Mouse (Mus musculus) urinary bladder, postnatal 0 days (tissue): Measurements from ENCODE around the gene Aarsd1. TPM values are rescaled to one million over a fixed set of nuclear protein-coding genes. Genes with fewer than 3 reads are reported as not detected.

Source experiments
- microRNA-seq: library from miRNA; unstranded; fragments of <30 nt; microRNA quantifications from one replicate; pipeline ENCODE4, GENCODE M21; 2016
- polyA plus RNA-seq: library from polyadenylated mRNA; unstranded; fragments of >200 nt; fragmentation: Nextera tagmentation; extraction: Ambion mirVana; gene quantifications from 2 replicates; pipeline ENCODE4 v1.2.1, GENCODE M21; 2015

Aarsd1 gene
- polyA plus RNA-seq: 22.9 and 26.4 TPM in 2 replicates

DNA sequence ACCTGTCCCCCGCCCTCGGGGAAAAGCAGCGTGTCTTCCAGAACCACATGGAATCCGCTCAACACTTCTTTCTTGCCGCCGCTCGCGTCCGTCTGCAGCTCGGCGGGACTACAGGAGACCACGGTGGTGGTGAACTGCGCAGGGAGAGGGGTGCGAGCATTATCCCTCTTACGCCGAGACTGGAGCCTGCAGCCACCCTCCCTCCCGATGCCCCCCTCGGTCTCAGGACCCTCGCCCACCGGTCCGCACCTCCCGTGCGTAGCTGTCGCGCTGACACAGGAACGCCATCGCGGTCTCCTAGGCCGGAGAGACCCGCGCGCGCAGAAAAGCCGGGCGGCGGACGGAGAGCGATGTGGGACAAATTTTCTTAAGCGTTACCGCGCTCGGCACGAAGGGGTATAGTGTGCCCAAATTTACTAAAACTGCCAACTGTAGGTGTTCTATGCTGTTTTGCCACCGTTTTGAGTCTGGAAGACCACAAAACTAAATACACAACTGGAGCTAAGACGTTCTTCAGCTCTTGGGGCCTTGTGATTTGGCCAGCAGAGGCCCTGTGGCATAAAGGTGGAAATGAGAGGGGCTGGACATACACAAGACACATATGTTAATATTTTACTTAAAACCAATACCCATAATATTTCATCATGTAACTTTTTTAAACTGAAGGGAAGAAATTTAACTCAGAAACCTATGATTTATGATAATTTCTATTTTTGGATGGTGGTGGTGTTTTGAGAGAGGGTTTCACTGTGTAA lies at the start of gene Aarsd1:
Gene Aarsd1, minus strand, starts transcription at position 515 of the 755 bp plus-strand sequence.

DNA sequence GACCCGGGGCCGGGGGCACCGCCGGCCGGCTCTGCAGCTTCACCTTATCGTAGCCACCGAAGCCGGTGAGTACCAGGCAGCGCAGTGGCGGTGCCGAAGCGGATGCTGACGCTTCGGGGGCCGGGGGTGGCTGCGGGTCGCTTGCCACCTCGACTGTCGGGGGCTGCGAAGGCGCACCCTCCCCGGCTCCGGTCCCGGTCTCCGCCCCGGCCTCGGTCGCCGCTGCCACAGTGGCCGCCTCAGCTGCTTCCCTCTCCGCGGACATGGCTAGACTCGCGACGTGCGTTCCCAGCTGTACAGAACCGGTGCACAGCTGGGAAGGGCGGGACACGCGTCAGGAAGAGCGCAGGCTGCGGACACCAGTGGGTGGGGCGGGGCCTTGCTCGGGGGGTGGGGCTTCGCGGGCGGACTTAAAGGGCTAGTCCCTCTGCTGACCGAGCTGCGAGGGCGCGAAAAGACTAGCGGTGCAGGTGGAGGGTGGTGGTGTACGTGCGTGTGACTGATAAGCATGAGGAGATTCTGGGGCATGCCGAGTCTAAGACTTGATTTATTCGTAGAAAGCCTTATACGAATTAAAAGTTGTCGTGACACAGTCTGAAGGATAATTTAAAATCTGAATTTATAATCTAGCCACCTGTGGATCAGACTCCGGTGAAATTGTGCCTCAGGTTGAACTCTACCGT lies 48.6 kb upstream of the Aarsd1 start, which contains the start of gene Vat1:
Gene Vat1, minus strand, starts transcription at position 362 of the 683 bp plus-strand sequence.

DNA sequence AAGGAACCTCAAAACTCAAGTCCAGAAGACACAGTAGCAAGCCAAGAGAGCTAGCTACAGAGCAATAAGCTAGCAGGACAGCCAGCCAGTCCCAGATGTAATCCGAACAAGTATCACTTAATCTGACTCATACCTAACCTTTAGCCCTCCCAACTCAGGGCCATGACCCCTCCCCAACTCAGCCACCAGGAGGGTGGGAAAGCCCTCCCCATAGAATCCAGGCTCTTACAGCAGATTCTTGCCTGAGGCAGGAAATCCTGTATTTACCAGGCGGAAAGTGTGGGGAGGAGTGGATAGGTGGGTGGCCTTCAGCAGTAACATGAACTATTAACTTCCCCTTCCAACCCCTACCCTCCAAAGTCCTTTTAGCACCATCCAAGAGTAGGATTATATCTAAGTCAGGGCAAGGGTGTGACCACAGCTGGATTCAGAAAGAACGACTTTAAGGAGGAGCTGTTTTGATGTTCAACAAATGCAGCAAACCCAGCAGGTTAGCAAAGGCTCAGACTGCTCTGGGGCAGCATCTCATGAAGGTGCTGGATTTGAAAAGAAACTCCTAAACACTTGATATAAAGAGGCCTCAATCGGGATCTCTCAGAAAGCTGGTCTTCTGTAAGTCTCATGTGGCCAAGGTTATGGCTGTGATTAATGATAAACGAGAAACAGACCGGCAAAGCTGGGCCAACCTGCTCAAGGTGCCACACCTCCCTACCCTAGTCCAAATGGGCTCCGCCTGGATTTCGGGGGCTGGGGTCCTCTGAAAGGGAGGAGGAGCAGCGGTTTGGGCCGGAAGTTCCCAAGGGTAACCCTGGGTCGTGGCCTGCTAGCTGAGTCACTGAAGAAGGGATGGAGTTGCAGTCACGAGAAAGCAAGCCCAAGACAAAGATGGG lies 47.0 kb upstream of the Aarsd1 start, which contains the start of gene Rnd2:
Gene Rnd2, plus strand, starts transcription at position 789 of the 890 bp plus-strand sequence.

DNA sequence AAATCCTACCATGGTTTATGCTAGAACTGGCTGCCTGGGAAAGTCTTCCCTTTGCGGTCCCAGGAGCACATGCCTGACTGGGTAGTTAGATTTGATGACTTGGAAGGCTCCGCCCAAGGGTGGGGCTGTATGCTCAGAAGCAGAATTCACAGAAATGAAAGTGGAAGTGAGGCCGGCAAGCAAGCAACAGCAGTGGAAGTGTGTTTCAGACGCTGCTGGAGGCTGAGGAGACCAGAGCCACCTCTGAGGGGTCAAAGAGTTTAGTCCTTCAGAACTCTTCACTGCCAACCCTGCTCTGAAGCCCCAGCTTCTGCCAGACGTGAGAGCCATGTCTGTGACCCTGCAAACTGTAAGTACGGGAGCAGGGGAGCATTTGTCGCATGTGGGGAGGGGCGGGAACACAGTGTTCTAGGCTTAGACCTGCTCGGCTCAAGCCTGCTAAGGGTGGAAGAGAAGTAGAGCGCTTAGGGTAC lies 30.9 kb upstream of the Aarsd1 start, which contains the start of gene Ifi35:
Gene Ifi35, plus strand, starts transcription at position 134 of the 473 bp plus-strand sequence.

DNA sequence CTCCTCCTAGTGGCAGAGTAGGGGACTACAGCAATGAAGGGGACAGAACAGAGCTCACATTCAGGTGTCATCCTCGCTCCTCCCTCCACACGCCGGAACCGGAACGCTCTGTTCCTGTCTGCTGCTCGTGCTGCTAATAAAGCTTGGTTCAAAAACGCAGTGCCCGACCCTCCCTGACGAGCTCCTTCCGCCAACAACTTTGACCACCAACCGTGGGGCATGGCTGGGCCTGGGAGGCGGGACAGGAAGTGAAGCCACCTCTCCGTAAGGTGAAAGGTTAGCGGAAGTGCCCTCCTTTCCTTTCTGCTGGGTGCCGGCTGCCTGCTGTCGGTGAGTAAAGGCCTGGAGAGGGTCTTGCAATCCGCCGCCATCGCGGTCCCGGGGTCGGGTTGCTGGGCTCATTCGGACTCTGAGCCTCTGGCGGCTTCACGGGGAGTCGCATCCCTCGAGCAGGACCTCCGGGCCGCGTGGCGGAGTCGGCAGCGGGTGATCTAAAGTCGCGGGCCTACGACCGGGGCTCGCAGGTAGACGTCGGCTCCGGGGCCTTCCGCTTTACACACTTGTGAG lies 24.8 kb upstream of the Aarsd1 start, which contains the start of gene Rpl27:
Gene Rpl27, plus strand, starts transcription at position 172 of the 567 bp plus-strand sequence.

DNA sequence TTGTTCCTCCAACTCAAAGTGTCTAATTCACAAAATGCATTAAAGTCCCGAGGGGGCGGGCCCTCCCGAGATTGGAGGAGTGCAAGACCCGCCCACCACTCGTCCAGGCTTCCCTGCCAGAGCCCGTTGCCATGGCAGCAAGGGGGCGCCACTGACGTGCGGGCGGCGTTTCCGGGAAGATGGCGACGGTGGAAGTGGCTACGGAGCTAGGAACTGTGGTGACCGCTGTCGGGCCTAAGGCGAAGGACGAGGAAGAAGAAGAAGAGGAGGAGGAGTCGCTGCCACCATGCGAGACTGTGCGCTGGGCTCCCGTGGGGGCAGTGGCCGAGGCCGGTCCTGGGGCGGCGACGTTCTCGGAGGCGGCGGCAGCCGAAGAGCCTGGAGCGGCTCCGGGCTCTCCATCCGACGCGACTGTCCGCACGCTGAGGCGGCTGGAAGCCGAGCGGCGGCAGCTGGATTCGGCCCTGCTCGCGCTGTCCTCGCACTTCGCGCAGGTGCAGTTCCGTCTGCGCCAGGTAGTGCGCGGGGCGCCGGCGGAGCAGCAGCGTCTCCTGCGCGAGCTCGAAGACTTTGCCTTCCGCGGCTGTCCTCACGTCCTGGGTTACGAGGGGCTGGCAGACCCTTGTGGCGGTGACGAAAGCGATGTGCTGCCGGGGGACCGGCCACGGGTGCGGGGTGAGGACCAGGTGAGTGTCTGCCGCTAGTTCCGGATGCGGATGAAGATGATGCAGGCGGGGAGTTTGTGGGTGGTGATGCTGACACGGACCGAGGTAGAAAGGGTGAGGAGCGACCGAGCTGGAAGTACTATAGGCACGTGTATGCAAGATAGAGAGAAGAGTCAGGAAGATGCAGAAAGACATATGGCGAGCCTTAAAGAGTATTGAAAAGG lies 7.8 kb upstream of the Aarsd1 start, which contains the start of the genes Rundc1 and Ptges3l:
Gene Rundc1, plus strand, starts transcription at position 161 of the 889 bp plus-strand sequence.
Gene Ptges3l, minus strand, starts transcription at position 409 of the 889 bp plus-strand sequence.

DNA sequence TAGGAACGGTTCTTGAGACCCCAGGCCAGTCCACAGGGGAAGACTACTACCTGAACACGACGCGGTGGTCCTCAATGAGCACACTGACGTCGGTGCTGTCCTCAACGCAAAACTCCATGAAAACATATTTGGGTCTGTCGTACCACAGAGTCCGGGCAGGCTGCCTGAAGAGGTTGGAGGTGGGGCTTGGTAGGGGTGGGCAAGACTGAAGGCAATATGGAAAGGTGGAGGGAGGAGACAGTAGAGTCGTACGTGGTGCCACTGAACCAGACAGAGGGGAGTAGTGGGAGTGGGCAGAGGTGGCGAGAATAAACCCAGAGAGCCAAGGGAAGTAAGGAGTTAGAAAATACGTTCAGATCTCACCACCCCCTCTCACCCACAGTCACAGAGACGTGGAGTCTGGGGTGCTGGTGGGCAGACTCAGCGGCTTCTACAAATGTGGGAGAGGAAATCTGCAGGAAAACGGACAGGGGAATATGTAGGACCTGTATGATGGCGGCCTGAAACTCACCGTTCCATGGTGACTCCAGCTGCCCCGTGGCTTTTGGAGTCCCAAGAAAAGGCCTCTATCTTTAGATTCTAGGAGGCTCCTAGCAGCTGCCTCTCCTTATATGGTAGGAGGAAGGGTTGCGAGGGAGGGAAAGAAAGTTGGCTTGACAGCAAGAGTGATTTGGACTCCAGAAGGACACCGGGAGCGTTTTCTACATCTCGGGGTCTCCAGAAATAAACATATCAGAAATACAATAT lies 6.9 kb upstream of the Aarsd1 start, which contains the start of gene Gm27029:
Gene Gm27029, minus strand, starts transcription at position 692 of the 747 bp plus-strand sequence.

DNA sequence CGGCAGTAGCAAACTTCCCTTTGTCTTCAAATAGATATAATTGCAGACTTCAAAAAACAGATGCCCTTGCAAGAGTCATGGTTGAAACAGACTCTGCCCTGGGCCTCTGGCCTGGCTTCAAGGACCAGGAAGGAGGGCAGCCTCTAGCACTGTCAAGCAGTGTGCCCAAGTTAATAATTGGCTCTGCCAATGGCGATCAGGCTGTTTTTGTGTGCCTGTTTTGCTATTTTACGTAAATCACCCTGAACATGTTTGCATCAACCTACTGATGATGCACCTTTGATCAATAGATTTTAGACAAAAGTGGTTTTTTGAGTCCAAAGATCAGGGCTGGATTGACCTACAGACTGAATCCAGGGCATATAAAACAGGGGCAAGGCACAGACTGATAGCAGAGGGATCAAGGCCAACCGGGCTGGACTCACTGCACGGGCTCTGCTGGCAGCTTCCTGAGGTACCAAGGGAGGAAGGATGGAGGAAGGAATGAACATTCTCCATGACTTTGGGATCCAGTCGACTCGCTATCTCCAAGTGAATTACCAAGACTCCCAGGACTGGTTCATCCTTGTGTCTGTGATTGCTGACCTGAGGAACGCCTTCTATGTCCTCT lies 50.0 kb downstream of the Aarsd1 start, which contains the start of gene G6pc:
Gene G6pc, plus strand, starts transcription at position 236 of the 610 bp plus-strand sequence.

Small RNA genes within 50 kb of the gene (microRNA-seq; reads per million reads assigned to microRNA genes)
- gene Mir6929: not detected

Other genes with a start within 250 kb of the Aarsd1 start
- gene Cntnap1, start 247.1 kb downstream of the Aarsd1 start, polyA plus RNA-seq: 1.3 TPM in 2 replicates
- gene Plekhh3, start 246.3 kb downstream of the Aarsd1 start, polyA plus RNA-seq: 14.0 and 14.4 TPM in 2 replicates
- gene Ccr10, start 242.2 kb downstream of the Aarsd1 start, polyA plus RNA-seq: 0.14 and 0.24 TPM in 2 replicates
- 10.8 and 11.8 TPM in 2 replicates for gene Ezh1, start 191.2 kb downstream of the Aarsd1 start, polyA plus RNA-seq
- gene Ramp2, start 171.6 kb downstream of the Aarsd1 start, polyA plus RNA-seq: 49.3 and 59.1 TPM in 2 replicates
- 102 and 109 TPM in 2 replicates for gene Vps25, start 163.9 kb downstream of the Aarsd1 start, polyA plus RNA-seq
- 1.3 and 2.3 TPM in 2 replicates for gene Wnk4, start 157.0 kb downstream of the Aarsd1 start, polyA plus RNA-seq
- gene Cntd1, start 138.6 kb downstream of the Aarsd1 start, polyA plus RNA-seq: 0.35 and 0.41 TPM in 2 replicates
- gene Coa3, start 138.5 kb downstream of the Aarsd1 start, polyA plus RNA-seq: 170 and 173 TPM in 2 replicates
- 107 and 110 TPM in 2 replicates for gene Becn1, start 115.3 kb downstream of the Aarsd1 start, polyA plus RNA-seq
- 61.2 and 66.0 TPM in 2 replicates for gene Psme3, start 101.4 kb downstream of the Aarsd1 start, polyA plus RNA-seq
- gene Aoc2, start 92.6 kb downstream of the Aarsd1 start, polyA plus RNA-seq: 0.31 and 0.41 TPM in 2 replicates
- gene Aoc3, start 87.0 kb downstream of the Aarsd1 start, polyA plus RNA-seq: 16.2 and 16.9 TPM in 2 replicates
- 0.23 TPM in 2 replicates for gene G6pc, start 50.1 kb downstream of the Aarsd1 start, polyA plus RNA-seq
- gene Gm27029, start 7.2 kb upstream of the Aarsd1 start, polyA plus RNA-seq: 4.0 and 5.9 TPM in 2 replicates
- 10.5 and 11.5 TPM in 2 replicates for gene Rundc1, start 7.5 kb upstream of the Aarsd1 start, polyA plus RNA-seq
- gene Ptges3l, start 7.7 kb upstream of the Aarsd1 start, polyA plus RNA-seq: 20.4 and 24.3 TPM in 2 replicates
- gene Rpl27, start 24.7 kb upstream of the Aarsd1 start, polyA plus RNA-seq: 267 and 271 TPM in 2 replicates
- 35.7 and 39.5 TPM in 2 replicates for gene Ifi35, start 30.8 kb upstream of the Aarsd1 start, polyA plus RNA-seq
- 7.1 and 8.2 TPM in 2 replicates for gene Rnd2, start 47.4 kb upstream of the Aarsd1 start, polyA plus RNA-seq
- 80.4 and 88.7 TPM in 2 replicates for gene Vat1, start 48.6 kb upstream of the Aarsd1 start, polyA plus RNA-seq
- 2.2 and 2.7 TPM in 2 replicates for gene Brca1, start 134.3 kb upstream of the Aarsd1 start, polyA plus RNA-seq
- 36.2 and 36.7 TPM in 2 replicates for gene Nbr1, start 134.5 kb upstream of the Aarsd1 start, polyA plus RNA-seq
- gene Tmem106a, start 164.6 kb upstream of the Aarsd1 start, polyA plus RNA-seq: 16.5 and 19.3 TPM in 2 replicates
- not detected in 2 replicates for gene Gm11634, start 181.6 kb upstream of the Aarsd1 start, polyA plus RNA-seq
- 23.8 and 26.2 TPM in 2 replicates for gene Rdm1, start 209.6 kb upstream of the Aarsd1 start, polyA plus RNA-seq
- 31.7 and 40.2 TPM in 2 replicates for gene Arl4d, start 247.9 kb upstream of the Aarsd1 start, polyA plus RNA-seq